Comparison of ENCODE assay signal across 14 mouse cellular contexts in the genomic region with DNA sequence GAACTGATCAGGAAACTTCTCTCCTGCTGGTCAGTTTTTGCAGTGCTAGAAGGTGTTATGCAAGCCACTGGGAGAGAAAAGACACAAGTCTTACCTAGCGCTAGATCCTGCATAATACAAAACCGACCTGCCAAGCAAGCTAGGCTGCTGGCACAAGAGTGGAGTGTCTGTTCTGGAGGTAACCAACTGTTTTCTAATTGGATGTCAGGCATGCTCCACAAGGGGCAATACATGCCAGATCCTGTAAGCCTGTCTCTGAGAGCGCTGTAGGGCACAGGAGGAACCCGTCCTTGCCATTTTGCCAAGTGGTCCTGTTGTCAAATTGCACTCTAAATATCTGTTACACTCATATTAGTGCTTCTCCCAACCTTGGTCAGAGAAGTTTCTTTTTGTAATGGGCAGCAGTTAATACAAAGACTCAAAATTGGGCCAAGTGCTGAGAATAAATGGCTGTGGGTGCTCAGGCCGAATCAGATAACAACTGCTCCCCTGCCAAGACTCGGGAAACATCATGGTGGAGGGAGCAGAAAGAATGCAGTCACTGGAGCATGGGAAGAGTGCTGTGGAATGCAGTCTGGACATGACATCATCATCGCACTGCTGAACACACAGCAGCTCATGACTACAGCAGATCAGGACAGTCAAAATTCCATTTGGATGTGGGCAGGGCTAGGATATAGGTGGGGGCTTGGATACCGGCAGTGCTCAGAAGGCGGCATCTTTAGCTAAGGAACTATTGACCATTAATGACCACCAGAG. TPM values are rescaled to one million over a fixed set of nuclear protein-coding genes. Genes with fewer than 3 reads are reported as not detected.
DNase-seq lines count a peak whose midpoint lies in the region; ATAC-seq and TF ChIP-seq lines count a peak whose summit lies in the region.
"Had no signal": no experiment of that assay in that cellular context is flagged by ENCODE, and none has a peak within 500 bp of the region (broad histone marks: within the 10 kb centered on the region; RNA-seq: fewer than 3 reads in every experiment).

No protein-coding gene starts in this region.

- peak; percentile 26 for TF ChIP-seq CTCF in left cerebral cortex, adult 2 months (IDR thresholded peaks at IDR 0.05)

- no peak overlapping the region for H3K9ac ChIP-seq in forebrain, embryonic 13.5 days

- H3K36me3 ChIP-seq in forebrain, embryonic 13.5 days (ENCODE audit: poor library complexity, severe bottlenecking), result no peaks in the 10 kb centered on the region
- no peaks in the 10 kb centered on the region for H3K36me3 ChIP-seq in forebrain, embryonic 10.5 days (replicated peaks)

- H3K4me3 ChIP-seq in forebrain, embryonic 13.5 days, result no peak overlapping the region
- H3K4me3 ChIP-seq in forebrain, embryonic 10.5 days, result no peak overlapping the region
- no peak overlapping the region for H3K4me3 ChIP-seq in left cerebral cortex, adult 2 months

- no peak for DNase-seq in forebrain, embryonic 10.5 days (ENCODE audit: extremely low spot score, low spot score)
- DNase-seq in left cerebral cortex, adult 2 months (ENCODE audit: extremely low spot score in 1 of 2, low spot score in 2 of 2), result no peak
- no peak for DNase-seq in left cerebral cortex, postnatal 36 days (ENCODE audit: low spot score in 2 of 2)
- DNase-seq in cerebellum, postnatal 36 days, result peak; percentile 64 to 71
- DNase-seq in retina, postnatal 7 days (ENCODE audit: low read depth, low spot score), result peak; percentile 29
- no peak for DNase-seq in spleen, adult 18-20 months
- DNase-seq: adrenal gland, adult 8-10 months; heart, postnatal 10 days; kidney, postnatal 25 days; liver; thymus, postnatal 14 days had no signal

- peak; percentile 48; the same call in 1 of the 2 replicates for ATAC-seq in forebrain, embryonic 13.5 days
- ATAC-seq in activated CD4-positive, CD25-positive, alpha-beta regulatory T cell, adult 4 months, result no peak

- no peaks in the 10 kb centered on the region for H3K9me3 ChIP-seq in forebrain, embryonic 13.5 days (replicated peaks)
- H3K9me3 ChIP-seq in forebrain, embryonic 10.5 days, result no peaks in the 10 kb centered on the region

- WGBS in forebrain, embryonic 13.5 days, result 49% methylated on average over 9 of the region's 9 CpGs
- WGBS in forebrain, embryonic 10.5 days, result 68% methylated on average over 9 of the region's 9 CpGs

- H3K27ac ChIP-seq in forebrain, embryonic 13.5 days, result peak overlapping the region; percentile 15; the same call in 1 of the 2 replicates
- no peak overlapping the region for H3K27ac ChIP-seq in forebrain, embryonic 10.5 days
- 0 out of 2 replicates have a peak overlapping the region, but pooled peaks have one; percentile 44 for H3K27ac ChIP-seq in left cerebral cortex, adult 2 months

- intact Hi-C loops in left cerebral cortex, adult 2 months (cut with DNase I), result no loop called here
- intact Hi-C loops in left cerebral cortex, postnatal 36 days (cut with DNase I), result no loop called here

- H3K4me2 ChIP-seq in forebrain, embryonic 13.5 days, result no peak overlapping the region

- peaks cover 6% of the 10 kb centered on the region; the same call in 1 of the 2 replicates for H3K4me1 ChIP-seq in forebrain, embryonic 13.5 days
- peaks cover 9% of the 10 kb centered on the region; the same call in 1 of the 2 replicates for H3K4me1 ChIP-seq in forebrain, embryonic 10.5 days

- H3K27me3 ChIP-seq in forebrain, embryonic 13.5 days, result no peaks in the 10 kb centered on the region
- peaks cover under 1% of the 10 kb centered on the region; the same call in 1 of the 2 replicates for H3K27me3 ChIP-seq in forebrain, embryonic 10.5 days (ENCODE audit: poor library complexity, severe bottlenecking)

RNA-seq across cellular contexts. Expression of gene Elmod1, which starts 7.3 kb away (rescaled TPM):
- polyA plus RNA-seq in forebrain, embryonic 13.5 days (2015; fragmentation: Nextera tagmentation; extraction: Ambion mirVana), result 12.1 and 14.2 TPM in 2 replicates
- 0.21 and 0.36 TPM in 2 replicates for polyA plus RNA-seq in forebrain, embryonic 10.5 days (2016; fragmentation: Nextera tagmentation; extraction: Ambion mirVana)
- 100 to 1,000 TPM; 173 to 176 TPM for total RNA-seq in left cerebral cortex, adult 2 months (2021)
- total RNA-seq in left cerebral cortex, postnatal 36 days (2021), result 100 to 1,000 TPM; 175 to 181 TPM
- not detected for polyA plus RNA-seq in activated CD4-positive, CD25-positive, alpha-beta regulatory T cell, adult 4 months (2017; shearing (Covaris generic))
- total RNA-seq: MEL had no signal

Comparison
In these comparisons a context has a peak if more than half of its experiments do, and no peak if none do; other contexts are left out.
1. DNase-seq: peak in cerebellum, postnatal 36 days (2 of 2) and retina, postnatal 7 days (single experiment); none in forebrain, embryonic 10.5 days (single experiment), left cerebral cortex, adult 2 months (0 of 2), left cerebral cortex, postnatal 36 days (0 of 2) and spleen, adult 18-20 months (0 of 2).